Mouse (Mus musculus): Measurements from ENCODE around the gene Tpbpa. TPM values are rescaled to one million over a fixed set of nuclear protein-coding genes. Genes with fewer than 3 reads are reported as not detected.
"Not testable (repeated sequence)": the region's sequence is repeated elsewhere in the genome, so short reads cannot be mapped to it uniquely, and the experiment has no call there.

The Tpbpa gene
- not detected in 2 replicates for polyA plus RNA-seq (2014; fragmentation: Nextera tagmentation; extraction: Ambion mirVana)

- not testable (repeated sequence) for DNase-seq (ENCODE audit: low spot score, missing footprints); H3K4me1 ChIP-seq (ENCODE audit: control insufficient read depth, insufficient read depth, low read length); H3K27me3 ChIP-seq (ENCODE audit: control insufficient read depth, insufficient read depth, low read length); H3K4me3 ChIP-seq (ENCODE audit: low read depth, low read length); ATAC-seq (ENCODE audit: low FRiP score); H3K4me2 ChIP-seq; H3K9ac ChIP-seq (ENCODE audit: low read length); H3K27ac ChIP-seq (ENCODE audit: low read depth, low read length); H3K36me3 ChIP-seq (ENCODE audit: control insufficient read depth, insufficient read depth, low read length); H3K9me3 ChIP-seq (ENCODE audit: control insufficient read depth, low read length)
- WGBS: 74% methylated on average over 3 of the region's 3 CpGs
These were observed at the start of gene Tpbpa for GRCm38 (mm10) chr13:60941884-60942283. Gene Tpbpa (minus strand): TSS chr13:60941984.

GRCm38 (mm10) chr13:60986915-60987314 lies 45.1 kb upstream of the Tpbpa start:
- ATAC-seq (ENCODE audit: low FRiP score): not testable (repeated sequence)

GRCm38 (mm10) chr13:60972319-60972718 lies 30.5 kb upstream of the Tpbpa start:
- not testable (repeated sequence) for H3K36me3 ChIP-seq (ENCODE audit: control insufficient read depth, insufficient read depth, low read length); H3K4me2 ChIP-seq; H3K4me1 ChIP-seq (ENCODE audit: control insufficient read depth, insufficient read depth, low read length); H3K9me3 ChIP-seq (ENCODE audit: control insufficient read depth, low read length); H3K9ac ChIP-seq (ENCODE audit: low read length); H3K27ac ChIP-seq (ENCODE audit: low read depth, low read length); ATAC-seq (ENCODE audit: low FRiP score); DNase-seq (ENCODE audit: low spot score, missing footprints); H3K27me3 ChIP-seq (ENCODE audit: control insufficient read depth, insufficient read depth, low read length); H3K4me3 ChIP-seq (ENCODE audit: low read depth, low read length)
- 81% methylated on average over 4 of the region's 4 CpGs for WGBS

More at GRCm38 (mm10) chr13:60986915-60987314, 45.1 kb upstream of the Tpbpa start:
- not testable (repeated sequence) for H3K4me3 ChIP-seq (ENCODE audit: low read depth, low read length); H3K27me3 ChIP-seq (ENCODE audit: control insufficient read depth, insufficient read depth, low read length); H3K9ac ChIP-seq (ENCODE audit: low read length); H3K9me3 ChIP-seq (ENCODE audit: control insufficient read depth, low read length); H3K27ac ChIP-seq (ENCODE audit: low read depth, low read length); H3K36me3 ChIP-seq (ENCODE audit: control insufficient read depth, insufficient read depth, low read length); DNase-seq (ENCODE audit: low spot score, missing footprints); H3K4me2 ChIP-seq; H3K4me1 ChIP-seq (ENCODE audit: control insufficient read depth, insufficient read depth, low read length)
- 72% methylated on average over 5 of the region's 5 CpGs for whole genome bisulfite sequencing

GRCm38 (mm10) chr13:60963985-60964384 lies 22.2 kb upstream of the Tpbpa start:
- not testable (repeated sequence) for DNase-seq (ENCODE audit: low spot score, missing footprints); H3K9me3 ChIP-seq (ENCODE audit: control insufficient read depth, low read length); H3K27ac ChIP-seq (ENCODE audit: low read depth, low read length); H3K4me1 ChIP-seq (ENCODE audit: control insufficient read depth, insufficient read depth, low read length); H3K4me3 ChIP-seq (ENCODE audit: low read depth, low read length); H3K27me3 ChIP-seq (ENCODE audit: control insufficient read depth, insufficient read depth, low read length); ATAC-seq (ENCODE audit: low FRiP score); H3K4me2 ChIP-seq; H3K9ac ChIP-seq (ENCODE audit: low read length); H3K36me3 ChIP-seq (ENCODE audit: control insufficient read depth, insufficient read depth, low read length)
- WGBS: 31% methylated on average over 4 of the region's 5 CpGs

GRCm38 (mm10) chr13:60961706-60962105 lies 19.9 kb upstream of the Tpbpa start:
- Histone ChIP-seq H3K27ac (ENCODE audit: low read depth, low read length) (no peak overlapping the region), H3K27me3 (ENCODE audit: control insufficient read depth, insufficient read depth, low read length) (no peaks in the 10 kb centered on the region), H3K9ac (ENCODE audit: low read length) (no peak overlapping the region), H3K4me1 (ENCODE audit: control insufficient read depth, insufficient read depth, low read length) (no peaks in the 10 kb centered on the region), H3K36me3 (ENCODE audit: control insufficient read depth, insufficient read depth, low read length) (no peaks in the 10 kb centered on the region), H3K4me2 (no peak overlapping the region), H3K4me3 (ENCODE audit: low read depth, low read length) (no peak overlapping the region), H3K9me3 (ENCODE audit: control insufficient read depth, low read length) (peaks cover 2% of the 10 kb centered on the region; the same call in 1 of the 2 replicates)
- DNase-seq (ENCODE audit: low spot score, missing footprints) (no peak), ATAC-seq (ENCODE audit: low FRiP score) (no peak)
- WGBS: 73% methylated on average over 5 of the region's 5 CpGs

DNA sequence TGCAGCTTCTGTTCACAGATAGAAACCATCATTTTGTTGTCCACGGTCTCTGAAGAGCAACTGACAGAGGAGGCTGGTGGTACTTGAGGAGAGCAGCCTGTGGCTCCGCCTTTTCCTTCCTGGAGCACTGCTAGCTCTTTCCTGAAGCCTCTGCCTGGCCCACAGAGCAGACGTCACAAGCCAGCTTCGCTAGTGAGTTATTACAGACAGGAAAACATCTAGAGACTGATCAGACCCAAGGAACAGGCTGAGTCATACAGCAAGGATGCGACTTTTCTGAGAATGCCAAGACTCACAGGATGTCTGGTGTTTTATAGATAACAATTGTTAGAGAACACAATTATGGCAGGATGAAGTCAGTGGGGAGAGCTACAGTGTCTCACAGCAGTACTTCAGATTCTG lies 5.3 kb downstream of the Tpbpa start, which contains the start of the genes Gm49391 and Ctla2a:
Gene Gm49391, minus strand, starts transcription at position 72 of the 402 bp plus-strand sequence.
Gene Ctla2a, minus strand, starts transcription at position 126 of the 402 bp plus-strand sequence.
- no peak within 1 kb of the TSS for H3K9ac ChIP-seq (ENCODE audit: low read length)

DNA sequence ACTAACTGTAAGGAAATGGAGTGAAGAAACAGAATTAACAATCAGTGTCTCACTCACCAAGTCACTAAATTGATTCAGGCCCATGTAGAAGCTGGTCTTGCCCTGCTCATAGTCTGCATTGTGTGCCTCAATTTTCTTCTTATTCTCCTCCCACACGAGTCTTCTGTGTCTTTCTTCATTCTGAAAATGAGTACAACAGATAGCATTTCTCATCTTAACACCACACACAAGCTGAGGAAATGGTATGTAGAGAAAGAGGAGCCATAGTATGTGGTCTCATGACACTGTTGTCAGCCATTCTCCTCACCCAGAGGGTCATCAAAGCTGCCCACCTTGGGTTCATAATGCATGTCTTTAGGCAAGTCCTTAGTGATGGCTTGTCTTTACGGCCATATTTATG lies 6.3 kb downstream of the Tpbpa start, which contains the start of gene Gm49393:
Gene Gm49393, minus strand, starts transcription at position 101 of the 400 bp plus-strand sequence.
- not testable (repeated sequence) for H3K4me3 ChIP-seq (ENCODE audit: low read depth, low read length); H3K4me2 ChIP-seq; H3K9me3 ChIP-seq (ENCODE audit: control insufficient read depth, low read length); DNase-seq (ENCODE audit: low spot score, missing footprints); H3K36me3 ChIP-seq (ENCODE audit: control insufficient read depth, insufficient read depth, low read length); ATAC-seq (ENCODE audit: low FRiP score); H3K27me3 ChIP-seq (ENCODE audit: control insufficient read depth, insufficient read depth, low read length); H3K9ac ChIP-seq (ENCODE audit: low read length); H3K4me1 ChIP-seq (ENCODE audit: control insufficient read depth, insufficient read depth, low read length); H3K27ac ChIP-seq (ENCODE audit: low read depth, low read length)
- whole genome bisulfite sequencing: 88% methylated on average over 2 of the region's 2 CpGs

More for the DNA sequence above, 5.3 kb downstream of the Tpbpa start, which contains the start of the genes Gm49391 and Ctla2a:
- H3K27me3 ChIP-seq (ENCODE audit: control insufficient read depth, insufficient read depth, low read length): no peaks in the 10 kb centered on the region
- peaks cover 3% of the 10 kb centered on the region; the same call in 1 of the 2 replicates for H3K9me3 ChIP-seq (ENCODE audit: control insufficient read depth, low read length)
- H3K4me2 ChIP-seq: no peak within 1 kb of the TSS
- H3K4me3 ChIP-seq (ENCODE audit: low read depth, low read length): no peak within 1 kb of the TSS
- ATAC-seq (ENCODE audit: low FRiP score) (no peak), DNase-seq (ENCODE audit: low spot score, missing footprints) (no peak)
- no peaks in the 10 kb centered on the region for H3K4me1 ChIP-seq (ENCODE audit: control insufficient read depth, insufficient read depth, low read length)
- no peaks in the 10 kb centered on the region for H3K36me3 ChIP-seq (ENCODE audit: control insufficient read depth, insufficient read depth, low read length)
- no peak within 1 kb of the TSS for H3K27ac ChIP-seq (ENCODE audit: low read depth, low read length)
- 69% methylated on average over 5 of the region's 5 CpGs for WGBS

- H3K4me2 ChIP-seq; H3K27ac ChIP-seq (ENCODE audit: low read depth, low read length); H3K9me3 ChIP-seq (ENCODE audit: control insufficient read depth, low read length); H3K36me3 ChIP-seq (ENCODE audit: control insufficient read depth, insufficient read depth, low read length); H3K27me3 ChIP-seq (ENCODE audit: control insufficient read depth, insufficient read depth, low read length); H3K9ac ChIP-seq (ENCODE audit: low read length); H3K4me1 ChIP-seq (ENCODE audit: control insufficient read depth, insufficient read depth, low read length); DNase-seq (ENCODE audit: low spot score, missing footprints); ATAC-seq (ENCODE audit: low FRiP score); H3K4me3 ChIP-seq (ENCODE audit: low read depth, low read length): not testable (repeated sequence)
- WGBS: 81% methylated on average over 2 of the region's 2 CpGs
These were observed 37.0 kb downstream of the Tpbpa start, which contains the start of gene Tpbpb for GRCm38 (mm10) chr13:60904780-60905179. Gene Tpbpb (minus strand): TSS chr13:60904880.

GRCm38 (mm10) chr13:60897328-60897727 lies 44.5 kb downstream of the Tpbpa start, which contains the start of gene Ctla2b:
Gene Ctla2b (minus strand): TSS chr13:60897447.
- H3K36me3 ChIP-seq (ENCODE audit: control insufficient read depth, insufficient read depth, low read length): no peaks in the 10 kb centered on the region
- ATAC-seq (ENCODE audit: low FRiP score) (no peak), DNase-seq (ENCODE audit: low spot score, missing footprints) (no peak)
- H3K4me3 ChIP-seq (ENCODE audit: low read depth, low read length): no peak within 1 kb of the TSS
- 86% methylated on average over 3 of the region's 3 CpGs for WGBS
- H3K27ac ChIP-seq (ENCODE audit: low read depth, low read length): no peak within 1 kb of the TSS
- H3K9me3 ChIP-seq (ENCODE audit: control insufficient read depth, low read length): no peaks in the 10 kb centered on the region; the same call in 1 of the 2 replicates
- no peak within 1 kb of the TSS for H3K4me2 ChIP-seq
- H3K27me3 ChIP-seq (ENCODE audit: control insufficient read depth, insufficient read depth, low read length): no peaks in the 10 kb centered on the region
- H3K4me1 ChIP-seq (ENCODE audit: control insufficient read depth, insufficient read depth, low read length): no peaks in the 10 kb centered on the region
- no peak within 1 kb of the TSS for H3K9ac ChIP-seq (ENCODE audit: low read length)
